Mouse (Mus musculus) right cerebral cortex, postnatal 10 days (tissue): Measurements from ENCODE around the gene Vmn1r155.
"Not testable (repeated sequence)": the region's sequence is repeated elsewhere in the genome, so short reads cannot be mapped to it uniquely, and the experiment has no call there.

ENCODE experiments used
- DNase-seq, 2 experiments: peaks; one replicate each; pipeline ENCODE4 v3.0.0; 2021; ENCODE audit warnings: low spot score in 2 of 2

The Vmn1r155 gene

DNA sequence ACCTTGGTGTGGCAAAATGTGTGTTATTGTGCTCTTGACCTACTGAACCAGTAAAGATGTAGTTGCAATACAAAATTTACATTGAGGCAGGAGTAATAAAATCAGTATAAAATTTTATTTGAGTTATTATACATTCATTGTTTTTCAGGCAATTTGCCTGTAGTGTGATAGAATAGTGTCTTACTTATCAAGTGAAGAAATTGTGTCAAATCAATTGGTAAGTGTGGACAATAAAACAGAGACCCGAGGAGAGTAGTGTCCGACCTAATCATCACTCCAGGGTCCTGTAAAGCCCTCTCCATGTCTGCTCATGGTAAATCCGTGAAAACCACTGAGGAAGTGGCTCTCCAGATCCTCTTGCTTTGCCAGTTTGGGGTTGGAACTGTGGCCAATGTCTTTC is at the start of gene Vmn1r155:
Vmn1r155 (plus strand) TSS at position 301 of the 400 bp plus-strand sequence.
- not testable (repeated sequence) for DNase-seq

DNA sequence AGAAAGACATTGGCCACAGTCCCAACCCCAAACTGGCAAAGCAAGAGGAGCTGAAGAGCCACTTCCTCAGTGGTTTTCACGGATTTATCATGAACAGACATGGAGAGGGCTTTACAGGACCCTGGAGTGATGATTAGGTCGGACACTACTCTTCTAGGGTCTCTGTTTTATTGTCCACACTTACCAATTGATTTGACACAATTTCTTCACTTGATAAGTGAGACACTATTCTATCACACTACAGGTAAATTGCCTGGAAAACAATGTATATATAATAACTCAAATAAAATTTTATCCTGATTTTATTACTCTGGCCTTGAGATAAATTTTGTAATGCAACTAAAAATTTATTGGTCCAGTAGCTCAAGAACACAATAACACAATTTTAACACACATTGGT is 34.4 kb downstream of the Vmn1r155 start, which contains the start of gene Gm8693:
Gm8693 (minus strand) TSS at position 101 of the 400 bp plus-strand sequence.
- DNase-seq, result not testable (repeated sequence)
